Mouse (Mus musculus) liver, embryonic 15.5 days (tissue): ENCODE data around the gene Cacna1g. TPM values are rescaled to one million over a fixed set of nuclear protein-coding genes. Genes with fewer than 3 reads are reported as not detected.

Experiments used
- ATAC-seq: fragments of 200-750 bp; cut with Nextera tagmentation; 2 replicates; pipeline ENCODE4 v1.8.0; 2017; ENCODE audit warnings: moderate number of reproducible peaks, mild to moderate bottlenecking, moderate library complexity; ENCODE audit not compliant: insufficient read depth
- H3K27ac ChIP-seq: fragments of 300-500 bp; sonication (generic); replicated peaks from 2 replicates; pipeline ENCODE4 v1.5.1; 2015; ENCODE audit warnings: mild to moderate bottlenecking, inconsistent platforms
- H3K27me3 ChIP-seq: fragments of 300-500 bp; sonication (generic); 2 replicates; pipeline ENCODE4 v1.6.1; 2015; ENCODE audit warnings: mild to moderate bottlenecking, inconsistent platforms
- H3K36me3 ChIP-seq: fragments of 300-500 bp; sonication (generic); replicated peaks from 2 replicates; pipeline ENCODE4 v1.6.1; 2015; ENCODE audit warnings: moderate library complexity, mild to moderate bottlenecking, inconsistent platforms
- H3K4me1 ChIP-seq: fragments of 300-500 bp; sonication (generic); replicated peaks from 2 replicates; pipeline ENCODE4 v1.6.1; 2015; ENCODE audit warnings: inconsistent platforms
- H3K4me2 ChIP-seq: fragments of 300-500 bp; sonication (generic); 2 replicates; pipeline ENCODE4 v1.6.1; 2015; ENCODE audit warnings: moderate library complexity, mild to moderate bottlenecking, inconsistent platforms
- H3K4me3 ChIP-seq: fragments of 300-500 bp; sonication (generic); replicated peaks from 2 replicates; pipeline ENCODE4 v1.5.1; 2015; ENCODE audit warnings: mild to moderate bottlenecking, inconsistent platforms
- H3K9ac ChIP-seq: fragments of 300-500 bp; sonication (generic); 2 replicates; pipeline ENCODE4 v1.6.1; 2015; ENCODE audit warnings: moderate library complexity, mild to moderate bottlenecking, inconsistent platforms
- H3K9me3 ChIP-seq: fragments of 300-500 bp; sonication (generic); replicated peaks from 2 replicates; pipeline ENCODE4 v1.6.1; 2016; ENCODE audit warnings: inconsistent platforms
- WGBS: fragments of 180-500 bp; shearing (Covaris S2); methylation state at CpG from one replicate; pipeline ENCODE4 v1.1.7; 2015; ENCODE audit warnings: mixed read lengths; ENCODE audit not compliant: insufficient replicate concordance; 5-methylcytosine and 5-hydroxymethylcytosine counted together
- polyA plus RNA-seq: library from polyadenylated mRNA; unstranded; fragments of >200 nt; fragmentation: Nextera tagmentation; extraction: Ambion mirVana; gene quantifications from 2 replicates; pipeline ENCODE4 v1.2.1, GENCODE M21; 2015

Cacna1g gene
- polyA plus RNA-seq, 1 experiment from 2014 or later: 2.3 TPM

GRCm38 (mm10) chr11:94420991-94421390 lies 53.0 kb downstream of the Cacna1g start:
- Histone ChIP-seq H3K9ac (no peak overlapping the region), H3K27me3 (peaks cover 67% of the 10 kb centered on the region)
- WGBS: 47% methylated on average over 6 of the region's 6 CpGs

GRCm38 (mm10) chr11:94420325-94420724 lies 53.7 kb downstream of the Cacna1g start:
- H3K9me3 ChIP-seq: no peaks in the 10 kb centered on the region
- no peak overlapping the region for H3K27ac ChIP-seq
- H3K27me3 ChIP-seq: peaks cover 68% of the 10 kb centered on the region
- WGBS: 15% methylated on average over 7 of the region's 7 CpGs
- H3K9ac ChIP-seq: no peak overlapping the region
- no peaks in the 10 kb centered on the region for H3K36me3 ChIP-seq
- no peak overlapping the region for H3K4me2 ChIP-seq
- H3K4me3 ChIP-seq: no peak overlapping the region
- no peaks in the 10 kb centered on the region for H3K4me1 ChIP-seq
- no peak for ATAC-seq

More at GRCm38 (mm10) chr11:94420991-94421390, 53.0 kb downstream of the Cacna1g start:
- no peaks in the 10 kb centered on the region for H3K9me3 ChIP-seq
- H3K4me2 ChIP-seq: no peak overlapping the region
- no peaks in the 10 kb centered on the region for H3K4me1 ChIP-seq
- ATAC-seq: no peak
- H3K27ac ChIP-seq: no peak overlapping the region
- H3K4me3 ChIP-seq: no peak overlapping the region
- H3K36me3 ChIP-seq: no peaks in the 10 kb centered on the region

GRCm38 (mm10) chr11:94419004-94419727 lies 54.8 kb downstream of the Cacna1g start:
- no peak for ATAC-seq
- no peaks in the 10 kb centered on the region for H3K9me3 ChIP-seq
- H3K4me3 ChIP-seq: no peak overlapping the region
- H3K27ac ChIP-seq: no peak overlapping the region
- 59% methylated on average over 10 of the region's 10 CpGs for WGBS
- no peak overlapping the region for H3K9ac ChIP-seq
- no peaks in the 10 kb centered on the region for H3K36me3 ChIP-seq
- H3K4me2 ChIP-seq: no peak overlapping the region
- H3K27me3 ChIP-seq: peaks cover 73% of the 10 kb centered on the region
- no peaks in the 10 kb centered on the region; the same call in 1 of the 2 replicates for H3K4me1 ChIP-seq

- Histone ChIP-seq H3K4me2 (no peak overlapping the region), H3K36me3 (no peaks in the 10 kb centered on the region), H3K27me3 (peaks cover 85% of the 10 kb centered on the region), H3K27ac (no peak overlapping the region), H3K4me3 (no peak overlapping the region), H3K9ac (no peak overlapping the region), H3K4me1 (no peaks in the 10 kb centered on the region; the same call in 1 of the 2 replicates), H3K9me3 (no peaks in the 10 kb centered on the region)
- 48% methylated on average over 4 of the region's 4 CpGs for WGBS
- no peak for ATAC-seq
These were observed 60.0 kb downstream of the Cacna1g start for GRCm38 (mm10) chr11:94414042-94414441.

- no peak for ATAC-seq
- 33% methylated on average over 8 of the region's 8 CpGs for WGBS
These were observed 60.5 kb downstream of the Cacna1g start for GRCm38 (mm10) chr11:94413516-94413915.

GRCm38 (mm10) chr11:94412998-94413469 lies 61.0 kb downstream of the Cacna1g start:
- Histone ChIP-seq H3K4me1 (no peaks in the 10 kb centered on the region; the same call in 1 of the 2 replicates), H3K27ac (no peak overlapping the region), H3K9ac (no peak overlapping the region), H3K4me3 (no peak overlapping the region), H3K27me3 (peaks cover 75% of the 10 kb centered on the region), H3K4me2 (no peak overlapping the region), H3K36me3 (no peaks in the 10 kb centered on the region), H3K9me3 (no peaks in the 10 kb centered on the region)
- 17% methylated on average over 10 of the region's 10 CpGs for WGBS
- ATAC-seq: no peak

More at GRCm38 (mm10) chr11:94413516-94413915, 60.5 kb downstream of the Cacna1g start:
- Histone ChIP-seq H3K27ac (no peak overlapping the region), H3K4me2 (no peak overlapping the region), H3K4me1 (no peaks in the 10 kb centered on the region; the same call in 1 of the 2 replicates), H3K9ac (no peak overlapping the region), H3K9me3 (no peaks in the 10 kb centered on the region), H3K4me3 (no peak overlapping the region), H3K27me3 (peaks cover 79% of the 10 kb centered on the region), H3K36me3 (no peaks in the 10 kb centered on the region)

- WGBS: 20% methylated on average over 2 of the region's 2 CpGs
- no peak overlapping the region for H3K4me3 ChIP-seq
- H3K9me3 ChIP-seq: no peaks in the 10 kb centered on the region
- H3K4me2 ChIP-seq: no peak overlapping the region
- peaks cover 79% of the 10 kb centered on the region for H3K27me3 ChIP-seq
- no peak for ATAC-seq
- no peaks in the 10 kb centered on the region; the same call in 1 of the 2 replicates for H3K4me1 ChIP-seq
- no peaks in the 10 kb centered on the region for H3K36me3 ChIP-seq
- H3K9ac ChIP-seq: no peak overlapping the region
- H3K27ac ChIP-seq: no peak overlapping the region
These were observed 61.4 kb downstream of the Cacna1g start for GRCm38 (mm10) chr11:94412562-94412961.

- no peaks in the 10 kb centered on the region for H3K9me3 ChIP-seq
- H3K4me2 ChIP-seq: no peak overlapping the region
- H3K9ac ChIP-seq: no peak overlapping the region
- H3K36me3 ChIP-seq: no peaks in the 10 kb centered on the region
- no peak overlapping the region for H3K27ac ChIP-seq
- WGBS: 53% methylated on average over 11 of the region's 11 CpGs
- no peak overlapping the region for H3K4me3 ChIP-seq
- H3K4me1 ChIP-seq: 0 out of 2 replicates have a peak, but pooled peaks cover 7% of the 10 kb centered on the region
- no peak for ATAC-seq
- H3K27me3 ChIP-seq: peaks cover 73% of the 10 kb centered on the region
These were observed 66.1 kb downstream of the Cacna1g start for GRCm38 (mm10) chr11:94407803-94408321.

GRCm38 (mm10) chr11:94405348-94405747 lies 68.7 kb downstream of the Cacna1g start:
- Histone ChIP-seq H3K4me1 (0 out of 2 replicates have a peak, but pooled peaks cover 7% of the 10 kb centered on the region), H3K4me2 (no peak overlapping the region), H3K4me3 (no peak overlapping the region), H3K27ac (no peak overlapping the region), H3K27me3 (peaks cover 53% of the 10 kb centered on the region), H3K9ac (no peak overlapping the region), H3K36me3 (no peaks in the 10 kb centered on the region), H3K9me3 (no peaks in the 10 kb centered on the region)
- WGBS: 38% methylated on average over 6 of the region's 6 CpGs
- ATAC-seq: no peak

GRCm38 (mm10) chr11:94404641-94405260 lies 69.2 kb downstream of the Cacna1g start:
- ATAC-seq: no peak
- 0 out of 2 replicates have a peak, but pooled peaks cover 7% of the 10 kb centered on the region for H3K4me1 ChIP-seq
- peaks cover 49% of the 10 kb centered on the region for H3K27me3 ChIP-seq
- 16% methylated on average over 11 of the region's 11 CpGs for WGBS
- no peak overlapping the region for H3K9ac ChIP-seq
- H3K4me2 ChIP-seq: no peak overlapping the region
- no peaks in the 10 kb centered on the region for H3K36me3 ChIP-seq
- H3K9me3 ChIP-seq: no peaks in the 10 kb centered on the region
- H3K27ac ChIP-seq: no peak overlapping the region
- no peak overlapping the region for H3K4me3 ChIP-seq

- Histone ChIP-seq H3K27ac (no peak overlapping the region), H3K4me2 (no peak overlapping the region), H3K4me3 (no peak overlapping the region), H3K27me3 (peaks cover 49% of the 10 kb centered on the region), H3K9ac (no peak overlapping the region), H3K4me1 (0 out of 2 replicates have a peak, but pooled peaks cover 7% of the 10 kb centered on the region), H3K9me3 (no peaks in the 10 kb centered on the region), H3K36me3 (no peaks in the 10 kb centered on the region)
- no peak for ATAC-seq
- 56% methylated on average over 5 of the region's 5 CpGs for WGBS
These were observed 69.8 kb downstream of the Cacna1g start for GRCm38 (mm10) chr11:94404178-94404577.
